Mouse (Mus musculus) G1E (cell line): Measurements from ENCODE around the gene Pi4k2b. TPM values are rescaled to one million over a fixed set of nuclear protein-coding genes. Genes with fewer than 3 reads are reported as not detected.

Experiments
- ATAC-seq: 2 replicates; pipeline ENCODE4 v1.8.0; 2016; ENCODE audit warnings: mild to moderate bottlenecking; ENCODE audit not compliant: insufficient number of reproducible peaks, poor library complexity, low FRiP score, severe bottlenecking; ENCODE audit errors: extremely low read depth
- DNase-seq: peaks from one replicate; pipeline ENCODE4 v3.0.0; 2012; ENCODE audit warnings: low spot score
- H3K27me3 ChIP-seq: 2 replicates; pipeline ENCODE4 v1.6.1; 2012; ENCODE audit warnings: mild to moderate bottlenecking, low read length, inconsistent platforms; ENCODE audit not compliant: insufficient read depth
- H3K36me3 ChIP-seq: replicated peaks from 2 replicates; pipeline ENCODE3; 2012; ENCODE audit warnings: mild to moderate bottlenecking, inconsistent platforms
- H3K4me1 ChIP-seq: 2 replicates; pipeline ENCODE4 v1.6.1; 2012; ENCODE audit warnings: low read depth, low read length, inconsistent platforms, mixed read lengths; ENCODE audit not compliant: insufficient read depth
- H3K4me3 ChIP-seq: 2 replicates; pipeline ENCODE4 v1.5.1; 2012; ENCODE audit warnings: low read depth, mild to moderate bottlenecking, inconsistent platforms, low read length, moderate library complexity, mixed read lengths
- H3K9me3 ChIP-seq: replicated peaks from 2 replicates; pipeline ENCODE4 v1.6.1; 2012; ENCODE audit warnings: inconsistent platforms
- CTCF ChIP-seq: IDR thresholded peaks from 2 replicates; pipeline ENCODE4 v1.5.1; 2012; ENCODE audit warnings: low read depth, low read length, inconsistent platforms, mixed read lengths
- GATA1 ChIP-seq: IDR thresholded peaks from 2 replicates; pipeline ENCODE4 v1.6.1; 2012; ENCODE audit warnings: borderline replicate concordance, low read length, inconsistent platforms, mixed read lengths
- GATA2 ChIP-seq: IDR thresholded peaks from 2 replicates; pipeline ENCODE4 v1.6.1; 2012; ENCODE audit warnings: low read depth, low read length, inconsistent platforms, borderline replicate concordance
- POLR2AphosphoS5 ChIP-seq: IDR thresholded peaks from 2 replicates; pipeline ENCODE4 v1.6.1; 2012; ENCODE audit warnings: low read depth, low read length, inconsistent platforms; ENCODE audit not compliant: insufficient replicate concordance
- TAL1 ChIP-seq: conservative IDR thresholded peaks from 2 replicates; pipeline ENCODE4 v1.6.1; 2012; ENCODE audit warnings: low read depth, low read length, inconsistent platforms, mixed read lengths
- polyA plus RNA-seq: library from polyadenylated mRNA; stranded (reverse); fragments of >175 nt; gene quantifications from 2 replicates; pipeline ENCODE4 v1.2.3, GENCODE M21; 2012
- total RNA-seq, 2 experiments: library from RNA; stranded (forward) in 1 of 2; stranded (reverse) in 1 of 2; fragments of 200-1000 nt in 1 of 2; fragments of >200 nt in 1 of 2; fragmentation: Nextera tagmentation in 1 of 2; gene quantifications; 2 replicates each; pipeline ENCODE4 v1.2.3; 2014 to 2017

The Pi4k2b gene
- total and polyA plus RNA-seq, 3 experiments: 22.7 to 79.9 (median 49.1) TPM

- DNase-seq (no peak), ATAC-seq (no peak)
- TF ChIP-seq TAL1 (no peak), POLR2AphosphoS5 (no peak), GATA1 (no peak), GATA2 (no peak), CTCF (no peak)
- Histone ChIP-seq H3K27me3 (peaks cover 5% of the 10 kb centered on the region; the same call in 1 of the 2 replicates), H3K36me3 (no peaks in the 10 kb centered on the region), H3K9me3 (no peaks in the 10 kb centered on the region), H3K4me1 (no peaks in the 10 kb centered on the region), H3K4me3 (no peak overlapping the region)
These were observed 20.4 kb upstream of the Pi4k2b start for GRCm38 (mm10) chr5:52721003-52721402.

- no peak for ATAC-seq
These were observed 13.6 kb upstream of the Pi4k2b start for GRCm38 (mm10) chr5:52727747-52728146.

GRCm38 (mm10) chr5:52732811-52733210 lies 8.6 kb upstream of the Pi4k2b start:
- Histone ChIP-seq H3K4me3 (no peak overlapping the region), H3K9me3 (no peaks in the 10 kb centered on the region), H3K4me1 (no peaks in the 10 kb centered on the region), H3K27me3 (peaks cover 6% of the 10 kb centered on the region), H3K36me3 (no peaks in the 10 kb centered on the region)
- no peak for TF ChIP-seq CTCF
- no peak for ATAC-seq
- no peak for DNase-seq

More at GRCm38 (mm10) chr5:52727747-52728146, 13.6 kb upstream of the Pi4k2b start:
- no peaks in the 10 kb centered on the region for H3K4me1 ChIP-seq
- no peak overlapping the region for H3K4me3 ChIP-seq
- TF ChIP-seq TAL1: no peak
- TF ChIP-seq GATA2: no peak
- no peak for TF ChIP-seq POLR2AphosphoS5
- TF ChIP-seq GATA1: no peak
- TF ChIP-seq CTCF: no peak
- no peaks in the 10 kb centered on the region for H3K36me3 ChIP-seq
- DNase-seq: no peak
- H3K27me3 ChIP-seq: peaks cover 5% of the 10 kb centered on the region
- no peaks in the 10 kb centered on the region for H3K9me3 ChIP-seq

- DNase-seq: no peak
- H3K4me1 ChIP-seq: no peaks in the 10 kb centered on the region
- TF ChIP-seq GATA2: no peak
- TF ChIP-seq POLR2AphosphoS5: no peak
- no peak for TF ChIP-seq CTCF
- H3K4me3 ChIP-seq: no peak overlapping the region
- H3K36me3 ChIP-seq: no peaks in the 10 kb centered on the region
- H3K27me3 ChIP-seq: peaks cover 6% of the 10 kb centered on the region
- no peaks in the 10 kb centered on the region for H3K9me3 ChIP-seq
- no peak for ATAC-seq
These were observed 5.3 kb upstream of the Pi4k2b start for GRCm38 (mm10) chr5:52736046-52736445.

DNA sequence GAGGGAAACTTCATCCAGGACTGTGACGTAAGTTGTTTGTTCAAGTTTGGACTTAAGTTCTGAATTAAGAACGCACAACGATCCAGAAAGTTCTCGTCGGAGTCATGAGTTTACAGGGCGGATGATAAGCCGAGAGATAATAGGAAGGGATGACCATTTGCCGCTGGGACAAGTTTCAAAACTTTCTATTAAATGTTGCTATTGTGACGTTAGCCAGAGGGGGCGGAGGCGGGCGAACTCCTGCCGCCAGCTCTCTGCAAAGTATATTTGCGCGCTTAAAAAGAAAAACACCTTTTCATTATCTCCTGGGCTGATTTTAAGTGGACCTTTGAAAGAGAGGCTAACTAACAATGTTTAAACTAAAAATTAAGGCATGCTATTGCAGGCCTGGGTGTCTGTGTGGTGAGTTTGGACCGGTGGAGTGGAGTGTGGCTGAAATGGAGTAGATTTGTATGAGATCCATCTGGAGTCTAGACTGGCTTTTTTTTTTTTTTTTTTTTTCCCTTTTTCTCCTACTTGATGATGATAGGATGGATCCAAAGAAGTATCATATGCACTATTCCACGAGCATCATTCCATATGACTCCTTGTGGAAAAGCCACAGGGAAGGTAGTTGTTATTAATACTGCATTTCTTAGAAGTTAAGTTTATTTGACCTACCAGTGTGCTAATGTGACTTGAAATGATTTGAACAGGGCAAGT lies 889 bp downstream of the Pi4k2b start:
- ATAC-seq (peak; percentile 74), DNase-seq (peak; percentile 19)
- no peak for TF ChIP-seq GATA2
- TF ChIP-seq GATA1: no peak
- no peak for TF ChIP-seq CTCF
- TF ChIP-seq TAL1: no peak
- no peak for TF ChIP-seq POLR2AphosphoS5

GRCm38 (mm10) chr5:52743231-52743630 lies 1.9 kb downstream of the Pi4k2b start:
- TF ChIP-seq GATA1 (no peak), GATA2 (no peak), TAL1 (no peak), POLR2AphosphoS5 (no peak), CTCF (no peak)
- Histone ChIP-seq H3K9me3 (no peaks in the 10 kb centered on the region), H3K27me3 (no peaks in the 10 kb centered on the region), H3K4me1 (peaks cover 14% of the 10 kb centered on the region), H3K4me3 (no peak overlapping the region; the same call in 1 of the 2 replicates), H3K36me3 (peaks cover 15% of the 10 kb centered on the region)
- no peak for DNase-seq
- no peak; the same call in 1 of the 2 replicates for ATAC-seq

More for the DNA sequence above, 889 bp downstream of the Pi4k2b start:
- H3K4me1 ChIP-seq: peaks cover 14% of the 10 kb centered on the region
- H3K4me3 ChIP-seq: peak overlapping the region; percentile 99
- H3K36me3 ChIP-seq: peaks cover 5% of the 10 kb centered on the region
- no peaks in the 10 kb centered on the region for H3K27me3 ChIP-seq
- H3K9me3 ChIP-seq: no peaks in the 10 kb centered on the region

- no peak for DNase-seq
- TF ChIP-seq GATA2 (no peak), CTCF (no peak), POLR2AphosphoS5 (no peak), TAL1 (no peak), GATA1 (no peak)
- Histone ChIP-seq H3K27me3 (no peaks in the 10 kb centered on the region), H3K9me3 (no peaks in the 10 kb centered on the region), H3K4me1 (peaks cover 14% of the 10 kb centered on the region), H3K4me3 (no peak overlapping the region), H3K36me3 (peaks cover 34% of the 10 kb centered on the region)
- no peak for ATAC-seq
These were observed 5.5 kb downstream of the Pi4k2b start for GRCm38 (mm10) chr5:52746920-52747319.
